Mouse (Mus musculus) adrenal gland, adult 10 weeks (tissue): Measurements from ENCODE around the gene Rab32. TPM values are rescaled to one million over a fixed set of nuclear protein-coding genes. Genes with fewer than 3 reads are reported as not detected.

Experiments
- polyA plus RNA-seq: library from polyadenylated mRNA; stranded (reverse); fragments of 350-450 nt; fragmentation: Illumina TruSeq; extraction: RNeasy Lipid Tissue Mini Kit (QIAGEN cat#74804); gene quantifications from one replicate; pipeline ENCODE4 v1.2.3, GENCODE M21; 2014; ENCODE audit warnings: low read depth, low replicate concordance

Rab32 gene
- polyA plus RNA-seq = 17.1 TPM

GRCm38 (mm10) chr10:10557570-10558336 is at the start of gene Rab32:
Gene Rab32, minus strand, starts transcription at chr10:10558265.

Other genes with a start within 250 kb of the Rab32 start
- 0.47 TPM for gene Adgb, start 85.9 kb downstream of the Rab32 start, polyA plus RNA-seq
- not detected for gene Gm10944, start 123.1 kb upstream of the Rab32 start, polyA plus RNA-seq